Mouse (Mus musculus) 3134 (cell line): ENCODE results near the gene Milr1.
"Not testable (repeated sequence)": the region's sequence is repeated elsewhere in the genome, so short reads cannot be mapped to it uniquely, and the experiment has no call there.

Experiments used
- DNase-seq: peaks from one replicate; pipeline ENCODE4 v3.0.0-alpha.2; 2011; ENCODE audit warnings: low spot score; ENCODE audit not compliant: insufficient read length; ENCODE audit errors: extremely low read depth

Gene Milr1

DNA sequence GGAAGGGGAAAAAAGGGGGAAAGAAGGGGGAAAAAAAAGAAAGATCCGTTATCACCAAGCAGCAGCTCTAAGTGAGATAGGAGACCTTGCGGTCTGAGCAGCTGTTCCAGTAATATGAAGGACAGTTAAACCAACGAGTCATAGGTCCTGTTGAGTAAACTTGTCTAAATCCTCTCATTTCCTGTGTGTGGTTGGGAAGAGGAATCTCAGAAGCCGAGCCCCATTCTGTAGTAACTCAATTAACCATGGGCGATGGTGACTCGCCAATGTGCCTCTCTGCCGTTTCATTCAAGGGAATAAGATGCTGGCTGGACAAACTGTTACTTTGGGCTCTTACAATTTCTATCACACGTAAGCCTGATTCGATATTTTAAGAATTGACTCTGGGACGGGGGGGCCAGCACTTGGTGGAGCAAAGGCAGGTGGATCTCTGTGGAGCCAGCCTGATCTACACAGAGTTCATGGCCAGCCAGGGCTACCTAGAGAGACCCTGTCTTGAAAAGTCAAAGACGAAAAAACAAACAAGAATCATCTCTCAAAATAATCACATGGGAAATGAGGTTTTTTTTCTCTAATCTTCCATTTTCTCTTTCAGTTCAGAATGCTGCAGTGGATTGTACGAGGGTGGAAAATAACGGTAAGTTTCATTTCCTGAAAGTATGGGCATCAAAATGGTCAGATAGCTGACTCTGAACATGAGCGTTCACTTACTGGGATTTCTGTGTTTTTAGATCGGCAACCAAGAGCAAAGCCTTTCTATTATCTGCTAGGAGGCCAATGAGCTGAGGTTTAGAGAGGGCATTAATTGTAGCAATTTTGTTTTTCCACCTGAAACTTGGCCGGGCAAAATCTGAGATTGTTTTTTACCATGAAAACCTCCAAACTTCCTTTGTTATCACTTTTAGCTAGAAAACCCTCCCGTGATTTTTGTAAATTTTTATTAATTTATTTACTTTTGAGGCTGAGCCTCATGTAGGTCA lies at the start of gene Milr1:
TSS of gene Milr1 (plus strand) at position 188 of the 980 bp plus-strand sequence.
- no peak for DNase-seq

DNA sequence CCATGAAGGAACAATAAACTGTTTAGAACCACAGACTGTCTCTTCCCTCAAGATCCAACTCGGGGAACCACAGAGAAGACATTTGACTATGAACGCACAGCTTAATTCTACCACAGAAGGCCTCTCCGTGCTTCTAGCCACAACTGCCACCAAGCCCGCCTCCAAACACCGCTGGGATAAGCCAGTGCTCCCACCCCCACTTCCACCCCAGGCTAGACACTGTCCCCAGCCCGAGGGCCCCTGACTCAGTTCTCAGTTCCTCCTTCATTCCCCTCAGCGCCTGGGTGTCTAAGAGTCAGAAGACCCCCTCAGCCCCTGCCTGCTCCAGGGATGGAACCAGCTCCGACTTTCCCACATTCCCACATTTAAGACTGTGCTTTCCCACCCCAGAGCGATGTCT lies 49.4 kb upstream of the Milr1 start:
- no peak for DNase-seq

DNA sequence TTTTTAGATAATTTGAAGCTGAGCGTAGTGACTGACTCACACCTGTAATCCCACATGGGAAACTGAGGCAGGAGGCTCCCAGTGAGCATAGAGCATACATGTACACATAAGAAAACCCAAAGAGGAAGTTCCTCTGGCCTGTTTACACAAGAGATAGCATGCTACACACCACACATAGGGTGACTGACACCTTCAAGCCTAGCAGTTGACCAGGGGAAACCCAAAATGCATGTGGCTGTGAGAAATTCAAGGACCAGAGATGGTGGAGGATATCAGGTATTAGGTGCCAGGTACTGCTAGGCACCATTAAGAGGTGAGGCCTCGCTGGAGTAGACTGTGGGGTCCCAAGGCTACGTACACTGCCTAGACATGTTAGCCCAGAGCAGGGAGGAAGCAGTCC lies 48.4 kb upstream of the Milr1 start:
- no peak for DNase-seq

DNA sequence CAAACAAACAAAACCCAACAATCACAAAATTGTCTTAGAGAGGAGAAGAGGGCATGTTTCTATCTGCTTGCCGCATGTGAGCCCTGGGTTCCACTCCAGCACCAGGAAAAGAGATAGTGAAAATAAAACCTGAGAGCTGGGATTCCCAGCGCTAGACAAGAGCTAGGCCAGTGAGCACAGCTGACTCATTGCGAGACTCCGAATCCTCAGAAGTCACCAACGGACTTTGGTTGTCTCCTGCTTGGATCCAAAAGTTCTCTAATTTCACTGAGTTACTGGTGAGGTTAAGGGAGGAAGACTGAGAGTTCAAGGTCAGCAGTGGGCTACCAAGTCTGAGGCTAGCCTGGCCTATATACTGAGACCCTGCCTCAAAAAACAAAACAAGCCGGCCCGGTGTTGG lies 47.1 kb upstream of the Milr1 start:
- no peak for DNase-seq

DNA sequence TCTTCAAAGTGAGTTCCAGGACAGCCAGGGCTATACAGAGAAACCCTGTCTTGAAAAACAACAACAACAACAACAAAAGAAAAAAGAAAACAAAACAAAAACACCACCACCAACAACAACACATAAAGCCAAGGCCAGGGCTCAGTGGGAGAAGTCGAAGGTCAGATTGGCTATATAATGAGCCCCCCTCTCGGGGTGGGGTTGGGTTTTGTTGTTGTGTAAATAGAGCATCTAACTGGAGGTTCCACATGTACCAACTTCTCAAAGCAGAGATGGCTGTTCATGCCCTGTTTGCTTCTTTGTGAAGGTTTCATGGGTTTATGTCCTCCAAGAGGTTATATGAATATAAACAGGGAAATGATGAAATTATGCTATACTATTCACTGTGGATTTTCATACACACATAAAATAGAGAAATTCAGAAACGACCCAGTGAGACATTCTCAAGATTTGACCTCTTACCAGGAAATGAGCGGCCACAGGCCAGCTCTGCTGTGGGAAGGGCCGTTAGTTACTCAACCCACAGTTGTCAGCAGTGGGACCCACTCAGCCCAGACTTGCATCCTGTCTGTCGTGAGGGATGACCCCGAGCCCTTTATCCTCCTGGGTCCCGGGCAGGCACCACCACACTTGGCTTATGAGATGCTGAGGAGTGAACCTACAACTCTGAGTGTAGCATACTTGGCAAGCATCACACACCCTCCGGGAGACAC lies 46.5 kb upstream of the Milr1 start:
- no peak for DNase-seq

DNA sequence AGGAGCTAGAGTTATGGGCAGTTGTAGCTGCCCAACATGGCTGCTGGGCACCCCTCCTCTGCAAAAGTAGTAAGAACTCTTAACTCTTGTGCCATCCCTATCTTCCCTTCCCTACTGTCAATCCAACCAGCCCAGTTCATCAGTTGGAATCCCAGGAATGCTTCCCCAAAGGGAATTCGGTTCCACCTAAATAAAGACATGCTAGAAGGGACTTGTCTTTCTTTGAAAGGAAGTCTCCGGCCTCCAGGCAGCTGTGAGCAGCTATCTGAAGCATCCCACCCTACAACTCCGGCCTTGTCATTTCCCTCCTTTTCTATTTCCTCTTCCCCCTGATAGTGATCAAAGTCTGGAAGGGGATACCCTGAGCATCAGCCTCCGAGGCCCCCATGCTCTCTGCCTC lies 44.8 kb upstream of the Milr1 start:
- no peak for DNase-seq

DNA sequence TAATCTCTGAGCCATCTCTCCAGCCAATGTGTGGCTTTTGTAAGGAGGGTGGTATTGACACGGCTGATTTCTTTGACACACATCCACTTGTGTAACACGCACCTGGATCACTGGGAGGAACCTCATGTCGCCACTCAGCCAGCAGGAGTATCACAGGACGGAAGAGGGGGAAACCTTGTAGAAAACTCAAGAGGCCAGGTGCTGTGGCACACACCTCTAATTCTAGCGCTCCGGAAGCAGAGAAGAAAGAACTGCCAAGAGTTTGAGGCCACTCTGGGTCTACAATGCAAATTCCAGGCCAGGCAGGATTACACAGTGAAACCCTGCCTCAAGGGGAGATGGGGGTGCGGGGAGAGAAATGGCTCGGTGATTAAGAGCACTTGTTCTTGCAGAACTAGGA lies 43.9 kb upstream of the Milr1 start:
- DNase-seq, result no peak

DNA sequence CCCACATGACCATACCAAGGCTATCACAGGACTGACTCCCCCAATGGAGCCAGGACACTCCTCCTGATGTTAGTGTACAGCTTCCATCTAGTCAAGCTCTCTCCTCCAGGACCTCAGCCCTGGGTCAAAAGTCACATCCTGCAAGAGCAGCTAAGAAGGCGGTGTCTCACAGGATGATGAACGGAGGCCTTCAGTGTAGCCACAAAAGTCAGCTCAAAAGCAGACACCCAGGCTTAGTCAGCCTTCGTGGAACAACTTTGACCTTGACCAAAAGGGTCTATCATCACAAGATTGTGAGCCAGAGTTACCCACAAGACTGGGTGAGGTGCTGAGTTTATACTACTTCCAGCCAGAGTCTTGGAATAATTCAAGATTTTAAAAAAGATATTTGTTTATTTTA lies 43.2 kb upstream of the Milr1 start:
- no peak for DNase-seq

DNA sequence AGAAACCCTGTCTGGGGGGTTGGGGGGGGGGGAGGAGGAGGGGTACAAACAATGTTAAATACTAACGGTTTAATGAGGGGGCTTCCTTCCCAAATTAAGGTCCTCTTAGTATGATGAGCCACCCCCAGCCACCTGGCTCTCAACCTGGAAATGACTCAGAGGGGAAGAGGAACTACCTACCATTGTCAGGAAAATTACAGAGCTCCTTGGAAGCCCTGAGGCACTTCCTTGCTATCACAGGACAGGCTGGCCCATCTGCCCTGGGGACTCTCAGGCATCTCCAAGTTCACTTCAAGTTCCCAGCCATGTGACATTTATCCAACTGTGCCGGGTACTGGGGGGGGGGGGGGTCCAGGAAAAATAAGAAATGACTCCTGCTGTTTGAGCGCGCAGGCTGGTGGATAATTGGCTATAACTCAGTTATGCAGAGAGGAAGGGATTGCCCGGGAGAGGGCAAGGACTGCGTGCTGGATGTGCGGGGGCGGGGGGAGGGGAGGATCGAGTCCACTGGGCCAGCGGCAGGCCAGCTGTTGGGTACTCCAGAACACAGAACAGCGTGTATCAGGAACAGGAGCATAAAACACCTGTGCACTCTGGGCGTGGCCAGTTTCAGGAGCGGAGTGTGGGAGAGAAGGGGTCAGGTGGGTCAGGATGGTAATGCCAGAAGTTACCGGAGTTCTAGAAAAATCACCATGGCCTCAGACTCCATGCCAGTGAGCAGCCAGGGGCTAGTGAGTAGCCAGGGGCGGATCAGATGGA lies 41.6 kb upstream of the Milr1 start:
- DNase-seq, result no peak

DNA sequence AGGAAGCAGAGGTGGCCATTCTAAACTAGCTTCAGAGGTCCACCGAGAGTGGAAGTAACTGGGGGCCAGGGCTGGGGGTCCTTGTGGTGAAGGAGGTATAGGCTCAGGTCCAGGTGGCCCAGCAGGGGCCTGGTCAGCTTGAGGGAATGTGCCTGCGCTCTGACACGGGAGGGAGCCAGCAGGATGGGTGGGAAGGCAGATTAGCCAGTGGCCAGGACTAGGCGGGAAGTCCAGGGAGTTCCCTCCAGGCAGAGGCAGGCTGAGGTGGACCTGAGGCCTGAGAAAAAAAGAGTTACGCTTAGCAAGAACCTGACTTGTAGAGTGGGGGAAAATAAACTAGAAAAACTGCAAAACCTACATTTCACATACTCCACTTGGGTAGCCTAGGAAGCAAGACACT lies 40.2 kb upstream of the Milr1 start:
- no peak for DNase-seq

DNA sequence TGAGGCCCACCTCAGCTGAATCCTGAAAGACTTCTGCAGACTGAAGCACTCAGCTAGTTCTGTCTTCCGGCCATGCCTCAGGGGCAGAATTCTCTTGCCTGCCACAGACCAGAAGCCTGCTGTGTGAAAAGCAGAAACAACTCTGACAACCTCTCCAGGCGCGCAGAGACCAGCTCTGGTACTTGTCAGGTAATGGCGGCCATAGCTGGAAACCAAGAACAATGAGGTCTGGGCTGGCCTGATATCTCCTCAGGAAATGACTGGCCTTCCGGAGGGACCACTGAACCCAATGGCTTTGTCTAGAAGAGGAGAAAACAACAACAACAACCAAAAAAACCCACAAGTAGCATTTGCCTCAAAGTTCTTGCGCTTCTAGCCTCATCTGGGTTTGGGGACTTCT lies 36.0 kb upstream of the Milr1 start:
- no peak for DNase-seq

DNA sequence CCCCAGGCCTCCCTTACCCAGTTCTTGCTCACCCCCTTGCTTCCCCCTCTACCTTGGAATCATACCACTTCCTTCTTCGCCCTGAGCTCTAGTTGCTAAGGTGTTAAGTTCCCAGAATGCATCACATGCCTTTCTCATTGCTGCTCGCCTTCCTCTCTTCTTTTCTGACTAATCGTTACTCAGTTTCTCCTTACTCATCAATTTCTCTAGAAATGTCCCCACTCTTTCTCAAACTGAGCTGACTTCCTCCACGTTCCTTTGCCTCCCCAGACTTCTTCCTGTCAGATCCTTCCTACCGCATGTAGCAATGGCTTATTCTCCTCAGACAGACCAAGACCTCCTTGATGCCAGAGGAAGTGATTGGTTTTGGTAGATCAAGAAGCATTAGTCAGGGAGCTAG lies 34.5 kb upstream of the Milr1 start:
- DNase-seq, result no peak

DNA sequence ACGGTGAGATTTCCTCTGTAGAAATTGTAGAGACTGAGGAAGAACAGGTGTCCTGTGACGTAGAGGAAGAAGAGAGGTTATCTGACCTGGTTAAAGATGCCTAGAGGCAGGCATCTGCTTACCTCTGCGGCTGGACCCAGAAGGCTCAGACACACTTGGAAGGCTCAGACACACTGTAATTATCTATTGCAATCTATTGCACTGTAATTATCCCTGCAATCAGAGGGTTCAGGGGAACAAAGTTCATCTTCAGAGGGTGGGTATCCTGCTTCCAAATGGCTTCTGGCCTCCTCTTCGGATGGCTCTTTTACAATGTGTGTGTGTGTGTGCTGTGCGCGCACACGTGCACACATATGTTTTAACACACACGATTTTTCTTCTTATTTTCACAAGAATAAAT lies 30.6 kb upstream of the Milr1 start:
- no peak for DNase-seq

DNA sequence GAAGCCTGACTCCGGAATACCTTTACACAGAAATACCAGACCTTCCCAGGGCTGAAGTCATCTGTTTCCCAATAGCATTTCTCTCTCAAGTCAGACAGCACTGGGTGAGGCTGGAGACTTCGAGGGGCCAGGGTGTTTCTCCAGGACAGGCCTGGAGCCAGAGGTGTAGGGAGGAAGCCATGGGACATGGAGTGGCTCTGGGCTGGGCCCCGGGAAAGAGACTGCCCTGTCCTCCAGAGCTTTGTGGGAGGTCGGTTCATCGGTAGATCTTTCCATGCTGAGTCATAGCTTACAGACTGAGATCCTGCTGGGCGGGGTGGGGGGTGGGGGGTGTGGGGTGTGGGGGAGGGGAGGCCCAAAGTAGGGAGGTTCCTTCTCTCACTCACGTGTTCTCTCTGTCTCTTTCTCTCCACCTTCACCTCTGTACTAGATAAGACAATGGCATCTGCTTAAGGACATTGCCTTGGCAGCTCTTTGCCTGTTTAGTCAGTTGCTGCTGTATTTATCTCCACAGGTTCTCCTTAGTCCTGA lies 28.1 kb upstream of the Milr1 start:
- DNase-seq, result peak; percentile 66

DNA sequence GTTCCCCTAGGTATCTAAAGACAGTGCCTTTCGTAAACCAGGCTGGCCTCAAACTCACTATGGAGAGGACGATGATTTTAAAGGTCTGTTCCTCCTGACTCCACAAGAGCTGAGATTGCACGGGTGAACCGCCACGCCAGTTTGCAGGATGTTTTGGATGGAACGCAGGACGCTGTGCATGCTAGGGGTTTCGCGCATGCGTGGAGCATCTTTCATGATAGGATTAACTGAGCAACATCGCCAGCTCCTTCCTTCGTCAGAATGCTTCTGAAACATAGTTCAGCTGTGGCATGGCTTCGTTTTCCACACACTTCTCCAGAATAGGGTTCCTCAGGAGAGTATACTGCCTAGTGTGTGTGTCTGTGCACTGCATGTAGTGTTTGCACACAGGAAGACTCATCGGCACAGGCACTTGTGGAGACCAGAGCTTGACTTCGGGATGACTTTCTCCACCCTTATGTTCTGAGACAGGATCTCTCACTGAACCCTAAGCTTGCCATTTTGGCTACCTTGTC lies 27.4 kb upstream of the Milr1 start:
- DNase-seq, result no peak

DNA sequence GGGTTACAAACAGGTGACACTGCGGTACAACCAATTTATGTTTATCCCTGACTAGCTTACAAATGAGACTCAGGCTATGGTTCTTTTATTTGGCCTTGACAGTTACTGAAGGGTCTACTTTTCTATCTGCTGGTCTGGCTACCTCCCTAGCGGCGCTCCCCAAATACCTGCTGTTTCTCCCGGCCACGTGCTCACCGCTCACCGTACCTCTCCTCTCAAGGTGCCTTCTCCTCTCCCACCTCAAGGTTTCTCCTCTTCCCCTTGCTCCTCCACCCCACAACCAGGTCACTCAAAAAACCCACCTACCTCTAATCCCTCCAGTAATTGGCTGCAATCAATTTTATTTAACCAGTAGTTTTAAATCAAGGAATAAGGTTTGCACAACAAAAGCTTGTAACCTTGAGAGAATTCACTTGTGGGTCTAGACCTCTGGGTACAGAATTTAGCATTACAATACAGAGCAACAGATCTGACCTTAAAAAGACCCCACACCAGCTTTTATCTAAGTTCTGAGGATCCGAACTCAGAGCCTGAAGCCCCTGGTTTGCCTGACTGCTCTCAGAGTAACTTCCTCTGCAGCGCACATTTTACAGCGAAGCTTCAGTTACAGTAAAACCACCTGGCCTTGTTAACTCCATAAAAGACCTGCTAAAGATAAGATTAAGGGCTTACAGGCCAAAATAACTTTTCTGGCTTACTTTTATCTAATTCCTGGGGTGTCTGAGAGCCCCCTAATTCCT lies 26.7 kb upstream of the Milr1 start:
- DNase-seq, result no peak

DNA sequence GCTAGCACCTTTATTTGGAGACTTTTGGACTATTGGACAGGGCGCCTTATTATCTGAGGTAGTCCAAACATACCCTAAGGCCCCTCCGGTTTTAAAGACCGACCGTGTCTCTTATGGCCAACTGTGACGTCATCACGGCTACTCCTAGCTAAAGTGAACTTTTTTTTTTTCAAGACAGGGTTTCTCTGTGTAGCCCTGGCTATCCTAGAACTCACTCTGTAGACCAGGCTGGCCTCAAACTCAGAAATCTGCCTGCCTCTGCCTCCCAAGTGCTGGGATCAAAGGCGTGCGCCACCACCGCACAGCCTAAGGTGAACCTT lies 26.1 kb upstream of the Milr1 start:
- not testable (repeated sequence) for DNase-seq

DNA sequence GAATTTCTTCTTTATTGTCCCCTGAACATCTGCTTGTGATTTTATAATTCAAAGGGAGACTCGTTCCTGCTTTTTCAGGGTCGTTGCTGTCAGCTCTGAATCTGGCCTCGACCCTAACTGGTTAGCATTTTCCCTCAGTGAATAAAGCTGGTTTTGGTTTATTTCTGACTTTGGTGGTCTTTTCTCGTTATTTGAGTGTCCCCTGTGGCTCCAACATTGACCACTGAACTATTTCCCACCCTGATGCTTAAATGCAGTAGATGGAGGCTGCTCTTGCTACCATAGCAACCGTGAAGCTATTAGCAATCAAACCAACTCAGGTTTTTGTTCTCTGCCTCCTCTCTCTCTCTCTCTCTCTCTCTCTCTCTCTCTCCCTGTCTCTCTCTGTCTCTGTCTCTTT lies 23.1 kb upstream of the Milr1 start:
- DNase-seq, result no peak

DNA sequence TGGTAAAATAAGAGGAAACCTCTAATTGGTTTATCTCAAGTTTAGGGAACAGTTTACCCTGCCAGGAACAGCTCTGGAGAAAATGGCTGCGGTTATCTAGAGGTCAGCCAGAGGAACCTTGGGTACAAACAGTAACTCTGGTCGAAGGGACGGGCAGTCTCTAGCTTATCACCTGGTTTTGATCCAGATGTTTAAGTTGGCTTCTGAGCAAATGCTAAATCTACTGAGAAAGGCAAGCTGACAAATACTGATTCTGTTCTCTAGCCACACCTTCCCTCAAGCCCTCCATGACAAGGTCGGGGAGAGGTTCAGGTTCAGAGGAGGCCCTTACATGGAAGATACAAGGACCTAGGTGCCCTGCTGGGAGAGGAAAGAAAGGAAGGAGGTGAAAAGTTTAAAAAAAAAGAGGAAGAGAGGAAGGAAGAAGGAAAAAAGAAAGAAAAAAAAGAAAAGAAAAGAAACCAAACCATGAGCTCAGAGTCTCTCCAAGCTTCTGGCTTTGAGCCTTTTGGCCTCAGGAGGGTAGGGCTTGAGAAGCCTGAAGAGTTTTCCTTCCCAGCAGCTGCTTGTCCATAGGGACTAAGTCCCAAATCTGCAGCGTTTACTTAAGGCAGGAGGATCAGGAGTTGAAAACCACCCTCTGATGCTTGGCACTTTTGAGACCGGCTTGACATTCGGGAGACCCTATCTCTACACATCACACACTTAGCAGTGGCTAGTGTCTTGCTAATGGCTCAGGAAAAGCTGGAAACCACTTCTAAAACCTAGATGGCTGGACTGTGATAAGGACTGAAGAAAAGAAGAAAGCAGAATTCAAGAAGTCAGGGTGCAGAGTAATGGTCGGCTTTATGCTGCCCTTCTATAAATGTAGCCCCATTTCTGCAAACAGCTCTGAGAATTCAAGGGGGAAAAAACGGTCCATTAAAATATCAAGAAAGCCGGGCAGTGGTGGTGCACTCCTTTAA lies 22.3 kb upstream of the Milr1 start:
- DNase-seq, result no peak
